Mouse (Mus musculus) midbrain, embryonic 15.5 days (tissue): ENCODE measurements around the gene Stag2. TPM values are rescaled to one million over a fixed set of nuclear protein-coding genes. Genes with fewer than 3 reads are reported as not detected.

Experiments
- ATAC-seq: fragments of 200-750 bp; cut with Nextera tagmentation; replicated peaks from 2 replicates; pipeline ENCODE4 v1.8.0; 2017; ENCODE audit warnings: moderate TSS enrichment
- H3K27ac ChIP-seq: fragments of 300-500 bp; sonication (generic); 2 replicates; pipeline ENCODE4 v1.5.1; 2015; ENCODE audit warnings: mild to moderate bottlenecking, inconsistent platforms
- H3K27me3 ChIP-seq: fragments of 300-500 bp; sonication (generic); replicated peaks from 2 replicates; pipeline ENCODE4 v1.6.1; 2015; ENCODE audit warnings: inconsistent platforms
- H3K36me3 ChIP-seq: fragments of 300-500 bp; sonication (generic); replicated peaks from 2 replicates; pipeline ENCODE4 v1.6.1; 2015; ENCODE audit warnings: inconsistent platforms
- H3K4me1 ChIP-seq: fragments of 300-500 bp; sonication (generic); 2 replicates; pipeline ENCODE4 v1.6.1; 2015; ENCODE audit warnings: inconsistent platforms
- H3K4me2 ChIP-seq: fragments of 300-500 bp; sonication (generic); 2 replicates; pipeline ENCODE4 v1.6.1; 2015; ENCODE audit warnings: inconsistent platforms, mild to moderate bottlenecking, moderate library complexity
- H3K4me3 ChIP-seq: fragments of 300-500 bp; sonication (generic); 2 replicates; pipeline ENCODE4 v1.5.1; 2015; ENCODE audit warnings: mild to moderate bottlenecking, inconsistent platforms
- H3K9ac ChIP-seq: fragments of 300-500 bp; sonication (generic); 2 replicates; pipeline ENCODE4 v1.6.1; 2015; ENCODE audit warnings: mild to moderate bottlenecking, inconsistent platforms
- H3K9me3 ChIP-seq: fragments of 300-500 bp; sonication (generic); 2 replicates; pipeline ENCODE4 v1.6.1; 2016; ENCODE audit warnings: inconsistent platforms
- WGBS: fragments of 180-500 bp; shearing (Covaris S2); methylation state at CpG from one replicate; pipeline ENCODE4 v1.1.7; 2015; ENCODE audit warnings: mixed read lengths; 5-methylcytosine and 5-hydroxymethylcytosine counted together
- polyA plus RNA-seq: library from polyadenylated mRNA; unstranded; fragments of >200 nt; fragmentation: Nextera tagmentation; extraction: Ambion mirVana; gene quantifications from 2 replicates; pipeline ENCODE4 v1.2.1, GENCODE M21; 2015

Gene Stag2
- polyA plus RNA-seq, 1 experiment from 2014 or later: 18.2 TPM

DNA sequence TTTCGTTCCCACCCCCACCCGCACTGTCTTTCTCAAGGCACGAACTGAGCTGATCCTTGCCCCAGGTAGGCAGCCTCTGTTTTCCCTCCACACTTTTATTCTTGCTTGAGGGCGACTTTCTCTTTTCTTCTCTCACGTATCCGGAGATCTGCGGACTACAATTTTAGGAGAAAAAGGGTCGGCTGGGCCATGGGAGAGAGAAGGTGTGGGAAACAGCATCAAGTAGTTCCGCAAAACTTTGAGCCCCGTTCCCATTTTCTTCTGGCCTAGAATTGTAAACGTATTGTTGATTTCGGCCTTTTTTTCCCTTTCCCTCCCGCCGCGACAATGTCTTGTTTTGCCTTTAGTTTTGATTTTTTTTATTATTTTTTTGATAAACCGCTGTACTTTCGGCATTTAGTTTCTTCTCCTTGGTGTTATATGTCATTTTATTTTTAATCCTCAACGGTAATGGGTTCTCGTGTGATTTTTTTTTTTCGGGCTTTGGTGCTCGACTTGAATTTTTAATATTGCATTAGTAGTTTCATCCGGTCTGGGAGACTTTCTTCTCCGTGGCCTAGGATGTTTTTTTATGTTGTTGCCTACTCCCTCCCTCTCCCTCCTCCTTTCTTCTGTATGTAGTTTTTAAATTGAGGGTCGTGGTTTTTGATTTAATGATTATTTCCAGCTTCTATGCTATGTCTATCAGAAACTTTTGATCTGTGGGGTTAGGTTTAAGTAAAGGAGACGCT lies 2.1 kb downstream of the Stag2 start:
- Histone ChIP-seq H3K4me3 (peak overlapping the region; percentile 55), H3K27ac (peak overlapping the region; percentile 99), H3K27me3 (no peaks in the 10 kb centered on the region), H3K36me3 (no peaks in the 10 kb centered on the region), H3K9ac (peak overlapping the region; percentile 37; the same call in 1 of the 2 replicates), H3K9me3 (no peaks in the 10 kb centered on the region), H3K4me2 (peak overlapping the region; percentile 45), H3K4me1 (peaks cover 3% of the 10 kb centered on the region; the same call in 1 of the 2 replicates)
- 18% methylated on average over 25 of the region's 25 CpGs for WGBS
- ATAC-seq: no peak

GRCm38 (mm10) chrX:42151903-42152369 lies 2.8 kb downstream of the Stag2 start:
- peak; percentile 28; the same call in 1 of the 2 replicates for ATAC-seq
- 23% methylated on average over 17 of the region's 17 CpGs for WGBS

DNA sequence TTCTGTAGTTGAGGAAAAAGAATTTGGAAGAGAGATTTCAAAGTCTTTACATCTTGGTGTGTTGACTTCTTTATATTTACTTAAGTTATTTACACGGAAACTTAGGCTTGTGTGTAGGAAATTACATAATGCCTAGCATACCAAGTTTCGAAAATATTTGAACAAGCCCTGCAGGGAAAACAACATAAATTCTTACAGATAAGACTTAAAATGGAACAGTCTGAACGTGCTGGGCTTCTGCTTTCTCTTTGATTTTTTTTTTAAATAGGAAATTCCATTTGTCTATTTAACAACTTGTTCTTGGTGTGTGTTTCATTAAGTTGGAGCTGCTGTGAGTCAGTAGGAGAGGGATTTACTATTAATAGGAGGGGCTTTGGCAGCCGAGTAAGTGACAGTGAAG lies 3.9 kb downstream of the Stag2 start:
- H3K9ac ChIP-seq: no peak overlapping the region

More at GRCm38 (mm10) chrX:42151903-42152369, 2.8 kb downstream of the Stag2 start:
- H3K27me3 ChIP-seq: no peaks in the 10 kb centered on the region
- H3K4me2 ChIP-seq: peak overlapping the region; percentile 45
- peak overlapping the region; percentile 99 for H3K27ac ChIP-seq
- H3K36me3 ChIP-seq: no peaks in the 10 kb centered on the region
- peaks cover 3% of the 10 kb centered on the region; the same call in 1 of the 2 replicates for H3K4me1 ChIP-seq
- H3K9me3 ChIP-seq: no peaks in the 10 kb centered on the region
- peak overlapping the region; percentile 37; the same call in 1 of the 2 replicates for H3K9ac ChIP-seq
- H3K4me3 ChIP-seq: peak overlapping the region; percentile 55

DNA sequence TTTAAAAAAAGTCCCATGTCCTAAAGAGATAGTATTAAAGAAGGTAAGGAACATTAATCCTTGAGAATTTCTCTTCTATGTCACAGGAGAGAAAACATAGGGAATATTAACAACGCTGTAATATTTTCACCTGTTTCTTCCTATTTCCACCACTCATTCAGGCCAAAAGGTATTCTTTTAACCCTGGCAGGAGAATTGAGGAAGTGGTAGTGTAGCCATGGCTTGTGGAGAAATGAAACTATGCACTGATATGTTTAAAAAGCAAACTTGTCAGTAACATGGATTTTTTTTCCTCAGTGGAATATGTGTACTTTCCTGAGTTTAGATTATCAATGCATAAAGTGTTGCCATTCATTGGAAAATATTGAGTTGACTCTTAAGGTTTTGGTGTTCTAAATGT lies 16.3 kb downstream of the Stag2 start:
- no peaks in the 10 kb centered on the region for H3K9me3 ChIP-seq
- H3K36me3 ChIP-seq: no peaks in the 10 kb centered on the region
- no peak overlapping the region for H3K9ac ChIP-seq
- no peaks in the 10 kb centered on the region for H3K27me3 ChIP-seq
- ATAC-seq: no peak
- H3K4me3 ChIP-seq: no peak overlapping the region
- no peak overlapping the region for H3K4me2 ChIP-seq
- H3K4me1 ChIP-seq: no peaks in the 10 kb centered on the region
- 87% methylated on average over 1 of the region's 1 CpGs for WGBS
- H3K27ac ChIP-seq: no peak overlapping the region

More for the DNA sequence above, 3.9 kb downstream of the Stag2 start:
- H3K27me3 ChIP-seq: no peaks in the 10 kb centered on the region
- peak overlapping the region; percentile 55 for H3K4me3 ChIP-seq
- H3K27ac ChIP-seq: no peak overlapping the region
- H3K9me3 ChIP-seq: no peaks in the 10 kb centered on the region
- H3K4me1 ChIP-seq: peaks cover 3% of the 10 kb centered on the region; the same call in 1 of the 2 replicates
- H3K36me3 ChIP-seq: no peaks in the 10 kb centered on the region
- no peak for ATAC-seq
- peak overlapping the region; percentile 45 for H3K4me2 ChIP-seq
- 30% methylated on average over 4 of the region's 4 CpGs for WGBS

- ATAC-seq: no peak
These were observed 21.7 kb downstream of the Stag2 start for GRCm38 (mm10) chrX:42170811-42171210.

DNA sequence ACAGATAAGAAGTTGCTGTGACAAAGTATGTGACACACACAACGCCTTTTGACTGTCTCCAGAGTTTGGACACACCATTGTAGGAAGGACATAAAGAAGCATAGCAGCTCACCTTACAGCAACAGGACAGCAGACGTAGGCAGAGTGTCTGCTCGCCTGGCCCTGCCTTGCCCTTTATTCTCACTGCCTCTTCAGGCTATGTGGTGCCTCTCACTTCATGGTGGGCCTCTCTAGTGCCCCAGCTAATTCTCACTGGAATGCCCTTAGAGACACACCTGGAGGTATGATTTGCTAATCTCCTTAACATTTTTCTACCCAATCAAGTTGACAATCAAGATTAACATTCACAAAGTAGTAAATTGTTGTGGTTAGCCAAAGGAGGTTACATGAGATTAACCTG lies 38.5 kb downstream of the Stag2 start:
- Histone ChIP-seq H3K9ac (no peak overlapping the region), H3K4me2 (no peak overlapping the region), H3K27me3 (no peaks in the 10 kb centered on the region), H3K27ac (no peak overlapping the region), H3K4me1 (no peaks in the 10 kb centered on the region), H3K4me3 (no peak overlapping the region), H3K36me3 (no peaks in the 10 kb centered on the region), H3K9me3 (no peaks in the 10 kb centered on the region)
- no peak for ATAC-seq
- 63% methylated on average over 3 of the region's 3 CpGs for WGBS

More at GRCm38 (mm10) chrX:42170811-42171210, 21.7 kb downstream of the Stag2 start:
- H3K27me3 ChIP-seq: no peaks in the 10 kb centered on the region
- no peaks in the 10 kb centered on the region for H3K9me3 ChIP-seq
- H3K9ac ChIP-seq: no peak overlapping the region
- no peaks in the 10 kb centered on the region for H3K4me1 ChIP-seq
- no peak overlapping the region for H3K27ac ChIP-seq
- WGBS: 91% methylated on average over 5 of the region's 5 CpGs
- no peak overlapping the region for H3K4me3 ChIP-seq
- H3K36me3 ChIP-seq: no peaks in the 10 kb centered on the region
- H3K4me2 ChIP-seq: no peak overlapping the region

DNA sequence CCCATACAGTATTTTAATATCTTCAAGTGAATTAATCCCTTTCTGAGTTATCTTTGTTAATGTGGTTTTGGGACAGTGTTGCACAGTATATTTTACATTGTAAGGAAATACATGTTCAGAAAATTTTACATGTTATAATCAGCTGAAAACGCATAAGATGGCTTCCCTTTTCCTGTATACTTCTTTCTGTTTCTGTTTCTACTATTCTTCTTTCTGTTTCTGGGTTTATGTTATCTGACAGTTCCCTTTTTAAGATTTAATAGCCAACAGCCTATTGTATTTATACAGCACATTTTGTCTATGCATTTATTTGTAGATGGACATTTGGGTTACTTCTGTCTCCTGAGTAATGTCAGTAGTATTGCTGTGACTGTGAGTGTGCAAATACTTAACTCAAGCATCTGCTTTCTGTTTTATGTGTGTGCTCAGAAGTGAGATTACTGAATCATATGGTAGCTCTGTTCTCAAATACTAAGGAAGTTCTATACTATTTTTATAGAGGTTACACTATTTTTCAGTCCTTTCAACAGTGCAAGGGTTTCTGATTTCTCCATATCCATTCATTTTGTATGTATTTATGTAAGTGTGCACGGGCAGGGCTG lies 39.8 kb downstream of the Stag2 start:
- Histone ChIP-seq H3K36me3 (no peaks in the 10 kb centered on the region), H3K4me3 (no peak overlapping the region), H3K4me1 (no peaks in the 10 kb centered on the region), H3K27me3 (no peaks in the 10 kb centered on the region), H3K4me2 (no peak overlapping the region), H3K9me3 (no peaks in the 10 kb centered on the region), H3K9ac (no peak overlapping the region), H3K27ac (no peak overlapping the region)
- ATAC-seq: no peak
- 62% methylated on average over 2 of the region's 2 CpGs for WGBS

DNA sequence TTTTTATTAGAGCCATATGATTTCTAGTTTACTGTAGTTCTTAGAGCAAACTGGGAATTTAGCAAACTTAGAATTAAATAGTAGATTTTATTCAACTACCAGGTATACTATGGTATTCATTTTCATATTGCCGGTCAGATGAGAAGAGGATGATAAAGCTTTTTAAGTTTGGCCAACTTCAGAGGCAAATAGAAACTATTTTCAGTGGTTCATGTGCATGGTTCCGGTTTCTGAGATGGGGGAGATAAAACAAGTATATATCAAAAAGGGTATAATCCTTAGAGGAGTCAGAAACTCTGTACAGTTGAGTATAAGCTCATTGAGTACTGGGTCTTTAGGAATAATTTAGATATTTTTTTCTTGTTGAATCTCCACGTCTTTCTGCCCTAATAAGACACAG lies 45.5 kb downstream of the Stag2 start:
- no peaks in the 10 kb centered on the region for H3K27me3 ChIP-seq
- H3K4me1 ChIP-seq: no peaks in the 10 kb centered on the region
- no peak overlapping the region for H3K4me3 ChIP-seq
- no peak overlapping the region for H3K4me2 ChIP-seq
- no peaks in the 10 kb centered on the region for H3K9me3 ChIP-seq
- 81% methylated on average over 3 of the region's 3 CpGs for WGBS
- no peak overlapping the region for H3K9ac ChIP-seq
- no peaks in the 10 kb centered on the region for H3K36me3 ChIP-seq
- no peak for ATAC-seq
- H3K27ac ChIP-seq: no peak overlapping the region

- no peaks in the 10 kb centered on the region for H3K4me1 ChIP-seq
- WGBS: 93% methylated on average over 4 of the region's 4 CpGs
- no peak overlapping the region for H3K4me2 ChIP-seq
- no peak for ATAC-seq
- H3K9me3 ChIP-seq: no peaks in the 10 kb centered on the region
- no peak overlapping the region for H3K9ac ChIP-seq
- H3K4me3 ChIP-seq: no peak overlapping the region
- no peaks in the 10 kb centered on the region for H3K27me3 ChIP-seq
- H3K27ac ChIP-seq: no peak overlapping the region
- H3K36me3 ChIP-seq: no peaks in the 10 kb centered on the region
These were observed 53.4 kb downstream of the Stag2 start for GRCm38 (mm10) chrX:42202482-42202881.

GRCm38 (mm10) chrX:42215742-42216141 lies 66.6 kb downstream of the Stag2 start:
- 94% methylated on average over 1 of the region's 1 CpGs for WGBS
- no peaks in the 10 kb centered on the region for H3K4me1 ChIP-seq
- ATAC-seq: no peak

DNA sequence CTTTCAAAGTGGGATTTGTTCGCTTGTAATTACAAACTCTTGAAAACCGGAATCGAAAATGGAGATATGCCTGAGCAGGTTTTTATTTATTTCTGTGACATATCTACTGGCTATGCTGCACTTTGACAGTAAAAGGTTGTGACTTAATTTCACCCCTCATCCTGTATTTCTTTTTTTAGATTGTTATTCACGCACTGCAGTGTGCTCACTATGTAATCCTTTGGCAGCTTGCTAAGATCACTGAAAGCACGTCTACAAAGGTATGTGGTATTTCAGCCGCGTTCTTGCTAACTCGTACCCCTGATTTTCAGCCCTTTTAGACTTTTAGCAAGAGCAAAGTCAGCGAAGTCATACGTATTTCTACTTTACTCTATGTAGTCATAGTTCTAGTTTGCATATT lies 101.2 kb downstream of the Stag2 start:
- WGBS: 90% methylated on average over 10 of the region's 10 CpGs
- no peak overlapping the region for H3K4me2 ChIP-seq
- ATAC-seq: no peak
- no peak overlapping the region for H3K27ac ChIP-seq
- no peak overlapping the region for H3K4me3 ChIP-seq
- H3K9me3 ChIP-seq: no peaks in the 10 kb centered on the region
- no peak overlapping the region for H3K9ac ChIP-seq
- no peaks in the 10 kb centered on the region; the same call in 1 of the 2 replicates for H3K36me3 ChIP-seq
- H3K27me3 ChIP-seq: no peaks in the 10 kb centered on the region
- no peaks in the 10 kb centered on the region for H3K4me1 ChIP-seq

More at GRCm38 (mm10) chrX:42215742-42216141, 66.6 kb downstream of the Stag2 start:
- Histone ChIP-seq H3K27me3 (no peaks in the 10 kb centered on the region), H3K27ac (no peak overlapping the region), H3K9me3 (no peaks in the 10 kb centered on the region), H3K4me3 (no peak overlapping the region), H3K9ac (no peak overlapping the region), H3K4me2 (no peak overlapping the region), H3K36me3 (no peaks in the 10 kb centered on the region)

GRCm38 (mm10) chrX:42272713-42273112 lies 123.6 kb downstream of the Stag2 start:
- H3K9ac ChIP-seq: no peak overlapping the region
- H3K27me3 ChIP-seq: no peaks in the 10 kb centered on the region
- H3K4me3 ChIP-seq: no peak overlapping the region
- ATAC-seq: no peak
- no peaks in the 10 kb centered on the region for H3K4me1 ChIP-seq
- no peaks in the 10 kb centered on the region for H3K9me3 ChIP-seq
- H3K36me3 ChIP-seq: no peaks in the 10 kb centered on the region
- H3K27ac ChIP-seq: no peak overlapping the region
- H3K4me2 ChIP-seq: no peak overlapping the region
